Mouse (Mus musculus): ENCODE data around the gene Sowaha. TPM values are rescaled to one million over a fixed set of nuclear protein-coding genes. Genes with fewer than 3 reads are reported as not detected.

Gene Sowaha
- polyA plus RNA-seq, 1 experiment from 2014 or later, result 0.18 TPM

GRCm38 (mm10) chr11:53452396-53452795 is 27.7 kb downstream of the Sowaha start:
- Histone ChIP-seq H3K9me3 (replicated peaks; ENCODE audit: control insufficient read depth, low read length) (no peaks in the 10 kb centered on the region), H3K4me3 (ENCODE audit: low read length) (no peak overlapping the region), H3K36me3 (ENCODE audit: control insufficient read depth, insufficient read depth) (no peaks in the 10 kb centered on the region), H3K27me3 (ENCODE audit: control insufficient read depth, insufficient read depth, low read length) (no peaks in the 10 kb centered on the region), H3K4me2 (ENCODE audit: low read depth, low read length) (no peak overlapping the region), H3K9ac (ENCODE audit: low read length) (no peak overlapping the region), H3K27ac (ENCODE audit: low read length) (no peak overlapping the region), H3K4me1 (ENCODE audit: control insufficient read depth, insufficient read depth, low read length) (peaks cover 10% of the 10 kb centered on the region)
- no peak for ATAC-seq (replicated peaks; ENCODE audit: extremely low read depth, insufficient read depth, low FRiP score)
- WGBS, result 92% methylated on average over 9 of the region's 9 CpGs

GRCm38 (mm10) chr11:53451361-53451760 is 28.7 kb downstream of the Sowaha start:
- Histone ChIP-seq H3K9ac (ENCODE audit: low read length) (no peak overlapping the region), H3K9me3 (replicated peaks; ENCODE audit: control insufficient read depth, low read length) (no peaks in the 10 kb centered on the region), H3K4me1 (ENCODE audit: control insufficient read depth, insufficient read depth, low read length) (peaks cover 10% of the 10 kb centered on the region), H3K4me2 (ENCODE audit: low read depth, low read length) (no peak overlapping the region), H3K4me3 (ENCODE audit: low read length) (no peak overlapping the region), H3K27ac (ENCODE audit: low read length) (no peak overlapping the region), H3K27me3 (ENCODE audit: control insufficient read depth, insufficient read depth, low read length) (no peaks in the 10 kb centered on the region), H3K36me3 (ENCODE audit: control insufficient read depth, insufficient read depth) (no peaks in the 10 kb centered on the region)
- 59% methylated on average over 2 of the region's 2 CpGs for WGBS
- no peak for ATAC-seq (replicated peaks; ENCODE audit: extremely low read depth, insufficient read depth, low FRiP score)

GRCm38 (mm10) chr11:53450070-53450705 is 29.9 kb downstream of the Sowaha start:
- Histone ChIP-seq H3K4me3 (ENCODE audit: low read length) (no peak overlapping the region), H3K9ac (ENCODE audit: low read length) (no peak overlapping the region), H3K27me3 (ENCODE audit: control insufficient read depth, insufficient read depth, low read length) (no peaks in the 10 kb centered on the region), H3K4me2 (ENCODE audit: low read depth, low read length) (no peak overlapping the region), H3K36me3 (ENCODE audit: control insufficient read depth, insufficient read depth) (no peaks in the 10 kb centered on the region), H3K4me1 (ENCODE audit: control insufficient read depth, insufficient read depth, low read length) (peaks cover 10% of the 10 kb centered on the region), H3K9me3 (replicated peaks; ENCODE audit: control insufficient read depth, low read length) (no peaks in the 10 kb centered on the region), H3K27ac (ENCODE audit: low read length) (no peak overlapping the region)
- ATAC-seq (replicated peaks; ENCODE audit: extremely low read depth, insufficient read depth, low FRiP score), result no peak
- 27% methylated on average over 15 of the region's 15 CpGs for WGBS

- H3K4me3 ChIP-seq (ENCODE audit: low read length), result no peak overlapping the region
- peaks cover 10% of the 10 kb centered on the region for H3K4me1 ChIP-seq (ENCODE audit: control insufficient read depth, insufficient read depth, low read length)
- WGBS, result 74% methylated on average over 1 of the region's 1 CpGs
- H3K4me2 ChIP-seq (ENCODE audit: low read depth, low read length), result no peak overlapping the region
- H3K27ac ChIP-seq (ENCODE audit: low read length), result 0 out of 2 replicates have a peak overlapping the region, but pooled peaks have one; percentile 28
- no peaks in the 10 kb centered on the region for H3K27me3 ChIP-seq (ENCODE audit: control insufficient read depth, insufficient read depth, low read length)
- no peaks in the 10 kb centered on the region for H3K36me3 ChIP-seq (ENCODE audit: control insufficient read depth, insufficient read depth)
- H3K9ac ChIP-seq (ENCODE audit: low read length), result no peak overlapping the region
- H3K9me3 ChIP-seq (replicated peaks; ENCODE audit: control insufficient read depth, low read length), result no peaks in the 10 kb centered on the region
- ATAC-seq (replicated peaks; ENCODE audit: extremely low read depth, insufficient read depth, low FRiP score), result no peak
These were observed 31.5 kb downstream of the Sowaha start for GRCm38 (mm10) chr11:53448529-53448928.

GRCm38 (mm10) chr11:53447996-53448395 is 32.1 kb downstream of the Sowaha start:
- Histone ChIP-seq H3K4me1 (ENCODE audit: control insufficient read depth, insufficient read depth, low read length) (peaks cover 10% of the 10 kb centered on the region), H3K4me3 (ENCODE audit: low read length) (no peak overlapping the region), H3K9me3 (replicated peaks; ENCODE audit: control insufficient read depth, low read length) (no peaks in the 10 kb centered on the region), H3K27ac (ENCODE audit: low read length) (no peak overlapping the region), H3K4me2 (ENCODE audit: low read depth, low read length) (no peak overlapping the region), H3K36me3 (ENCODE audit: control insufficient read depth, insufficient read depth) (no peaks in the 10 kb centered on the region), H3K9ac (ENCODE audit: low read length) (no peak overlapping the region), H3K27me3 (ENCODE audit: control insufficient read depth, insufficient read depth, low read length) (no peaks in the 10 kb centered on the region)
- WGBS, result 84% methylated on average over 8 of the region's 8 CpGs
- ATAC-seq (replicated peaks; ENCODE audit: extremely low read depth, insufficient read depth, low FRiP score), result no peak

GRCm38 (mm10) chr11:53446183-53446582 is 33.9 kb downstream of the Sowaha start:
- H3K9ac ChIP-seq (ENCODE audit: low read length), result no peak overlapping the region
- 82% methylated on average over 13 of the region's 13 CpGs for WGBS
- H3K36me3 ChIP-seq (ENCODE audit: control insufficient read depth, insufficient read depth), result no peaks in the 10 kb centered on the region
- H3K4me2 ChIP-seq (ENCODE audit: low read depth, low read length), result no peak overlapping the region
- no peak overlapping the region for H3K27ac ChIP-seq (ENCODE audit: low read length)
- peaks cover 17% of the 10 kb centered on the region for H3K4me1 ChIP-seq (ENCODE audit: control insufficient read depth, insufficient read depth, low read length)
- ATAC-seq (replicated peaks; ENCODE audit: extremely low read depth, insufficient read depth, low FRiP score), result no peak
- H3K9me3 ChIP-seq (replicated peaks; ENCODE audit: control insufficient read depth, low read length), result no peaks in the 10 kb centered on the region
- no peak overlapping the region for H3K4me3 ChIP-seq (ENCODE audit: low read length)
- no peaks in the 10 kb centered on the region for H3K27me3 ChIP-seq (ENCODE audit: control insufficient read depth, insufficient read depth, low read length)

- Histone ChIP-seq H3K4me2 (ENCODE audit: low read depth, low read length) (no peak overlapping the region), H3K36me3 (ENCODE audit: control insufficient read depth, insufficient read depth) (no peaks in the 10 kb centered on the region), H3K9me3 (replicated peaks; ENCODE audit: control insufficient read depth, low read length) (no peaks in the 10 kb centered on the region), H3K4me1 (ENCODE audit: control insufficient read depth, insufficient read depth, low read length) (peaks cover 17% of the 10 kb centered on the region), H3K4me3 (ENCODE audit: low read length) (no peak overlapping the region), H3K9ac (ENCODE audit: low read length) (no peak overlapping the region), H3K27ac (ENCODE audit: low read length) (no peak overlapping the region), H3K27me3 (ENCODE audit: control insufficient read depth, insufficient read depth, low read length) (no peaks in the 10 kb centered on the region)
- 38% methylated on average over 13 of the region's 13 CpGs for WGBS
- no peak for ATAC-seq (replicated peaks; ENCODE audit: extremely low read depth, insufficient read depth, low FRiP score)
These were observed 34.5 kb downstream of the Sowaha start for GRCm38 (mm10) chr11:53445562-53445961.

GRCm38 (mm10) chr11:53443861-53444260 is 36.2 kb downstream of the Sowaha start:
- Histone ChIP-seq H3K27me3 (ENCODE audit: control insufficient read depth, insufficient read depth, low read length) (no peaks in the 10 kb centered on the region), H3K9ac (ENCODE audit: low read length) (no peak overlapping the region), H3K4me3 (ENCODE audit: low read length) (no peak overlapping the region), H3K4me1 (ENCODE audit: control insufficient read depth, insufficient read depth, low read length) (peaks cover 15% of the 10 kb centered on the region), H3K9me3 (replicated peaks; ENCODE audit: control insufficient read depth, low read length) (no peaks in the 10 kb centered on the region), H3K4me2 (ENCODE audit: low read depth, low read length) (no peak overlapping the region), H3K36me3 (ENCODE audit: control insufficient read depth, insufficient read depth) (no peaks in the 10 kb centered on the region), H3K27ac (ENCODE audit: low read length) (no peak overlapping the region)
- 42% methylated on average over 6 of the region's 6 CpGs for WGBS
- ATAC-seq (replicated peaks; ENCODE audit: extremely low read depth, insufficient read depth, low FRiP score), result no peak

- Histone ChIP-seq H3K27ac (ENCODE audit: low read length) (peak overlapping the region; percentile 85), H3K4me3 (ENCODE audit: low read length) (no peak overlapping the region), H3K9ac (ENCODE audit: low read length) (peak overlapping the region; percentile 65), H3K4me2 (ENCODE audit: low read depth, low read length) (peak overlapping the region; percentile 33), H3K27me3 (ENCODE audit: control insufficient read depth, insufficient read depth, low read length) (no peaks in the 10 kb centered on the region), H3K36me3 (ENCODE audit: control insufficient read depth, insufficient read depth) (no peaks in the 10 kb centered on the region), H3K9me3 (replicated peaks; ENCODE audit: control insufficient read depth, low read length) (no peaks in the 10 kb centered on the region), H3K4me1 (ENCODE audit: control insufficient read depth, insufficient read depth, low read length) (peaks cover 7% of the 10 kb centered on the region)
- peak; percentile 71 for ATAC-seq (replicated peaks; ENCODE audit: extremely low read depth, insufficient read depth, low FRiP score)
- WGBS, result 1% methylated on average over 12 of the region's 12 CpGs
These were observed 38.2 kb downstream of the Sowaha start for GRCm38 (mm10) chr11:53441921-53442320.
